Mouse (Mus musculus) G1E (cell line): ENCODE measurements around the gene Lmo7. TPM values are rescaled to one million over a fixed set of nuclear protein-coding genes. Genes with fewer than 3 reads are reported as not detected.

Source experiments
- ATAC-seq: 2 replicates; pipeline ENCODE4 v1.8.0; 2016; ENCODE audit warnings: mild to moderate bottlenecking; ENCODE audit not compliant: insufficient number of reproducible peaks, poor library complexity, low FRiP score, severe bottlenecking; ENCODE audit errors: extremely low read depth
- DNase-seq: peaks from one replicate; pipeline ENCODE4 v3.0.0; 2012; ENCODE audit warnings: low spot score
- H3K27me3 ChIP-seq: 2 replicates; pipeline ENCODE4 v1.6.1; 2012; ENCODE audit warnings: mild to moderate bottlenecking, low read length, inconsistent platforms; ENCODE audit not compliant: insufficient read depth
- H3K36me3 ChIP-seq: replicated peaks from 2 replicates; pipeline ENCODE3; 2012; ENCODE audit warnings: mild to moderate bottlenecking, inconsistent platforms
- H3K4me1 ChIP-seq: 2 replicates; pipeline ENCODE4 v1.6.1; 2012; ENCODE audit warnings: low read depth, low read length, inconsistent platforms, mixed read lengths; ENCODE audit not compliant: insufficient read depth
- H3K4me3 ChIP-seq: 2 replicates; pipeline ENCODE4 v1.5.1; 2012; ENCODE audit warnings: low read depth, mild to moderate bottlenecking, inconsistent platforms, low read length, moderate library complexity, mixed read lengths
- H3K9me3 ChIP-seq: replicated peaks from 2 replicates; pipeline ENCODE4 v1.6.1; 2012; ENCODE audit warnings: inconsistent platforms
- CTCF ChIP-seq: IDR thresholded peaks from 2 replicates; pipeline ENCODE4 v1.5.1; 2012; ENCODE audit warnings: low read depth, low read length, inconsistent platforms, mixed read lengths
- GATA1 ChIP-seq: IDR thresholded peaks from 2 replicates; pipeline ENCODE4 v1.6.1; 2012; ENCODE audit warnings: borderline replicate concordance, low read length, inconsistent platforms, mixed read lengths
- GATA2 ChIP-seq: IDR thresholded peaks from 2 replicates; pipeline ENCODE4 v1.6.1; 2012; ENCODE audit warnings: low read depth, low read length, inconsistent platforms, borderline replicate concordance
- POLR2AphosphoS5 ChIP-seq: IDR thresholded peaks from 2 replicates; pipeline ENCODE4 v1.6.1; 2012; ENCODE audit warnings: low read depth, low read length, inconsistent platforms; ENCODE audit not compliant: insufficient replicate concordance
- TAL1 ChIP-seq: conservative IDR thresholded peaks from 2 replicates; pipeline ENCODE4 v1.6.1; 2012; ENCODE audit warnings: low read depth, low read length, inconsistent platforms, mixed read lengths
- polyA plus RNA-seq: library from polyadenylated mRNA; stranded (reverse); fragments of >175 nt; gene quantifications from 2 replicates; pipeline ENCODE4 v1.2.3, GENCODE M21; 2012
- total RNA-seq, 2 experiments: library from RNA; stranded (forward) in 1 of 2; stranded (reverse) in 1 of 2; fragments of 200-1000 nt in 1 of 2; fragments of >200 nt in 1 of 2; fragmentation: Nextera tagmentation in 1 of 2; gene quantifications; 2 replicates each; pipeline ENCODE4 v1.2.3; 2014 to 2017

The Lmo7 gene
- total and polyA plus RNA-seq, 3 experiments: 0.71 TPM; not detected in 2

DNA sequence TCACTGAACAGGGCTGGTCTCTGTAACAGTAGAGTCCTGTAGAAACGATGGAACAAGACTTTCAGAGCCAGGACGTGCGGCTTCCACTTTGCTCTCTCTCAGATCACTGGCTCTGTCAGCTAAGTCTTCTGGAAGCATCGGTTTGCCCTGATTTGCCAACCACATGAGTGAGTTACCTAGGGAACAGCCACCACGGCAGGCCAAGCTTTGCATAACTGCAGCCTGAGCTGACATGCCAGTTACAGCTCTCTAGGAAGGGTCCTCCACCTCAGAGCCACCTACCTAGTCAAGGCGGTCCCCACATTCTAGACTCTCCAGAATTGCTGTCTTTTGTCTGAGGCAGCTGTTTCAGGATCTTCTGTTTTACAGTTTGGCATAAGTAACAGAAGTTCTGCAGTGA, 107.4 kb downstream of the Lmo7 start:
- no peaks in the 10 kb centered on the region for H3K27me3 ChIP-seq
- peaks cover 42% of the 10 kb centered on the region for H3K9me3 ChIP-seq
- no peaks in the 10 kb centered on the region for H3K36me3 ChIP-seq
- no peaks in the 10 kb centered on the region for H3K4me1 ChIP-seq
- ATAC-seq (no peak), DNase-seq (no peak)
- no peak overlapping the region for H3K4me3 ChIP-seq
- no peak for TF ChIP-seq POLR2AphosphoS5

DNA sequence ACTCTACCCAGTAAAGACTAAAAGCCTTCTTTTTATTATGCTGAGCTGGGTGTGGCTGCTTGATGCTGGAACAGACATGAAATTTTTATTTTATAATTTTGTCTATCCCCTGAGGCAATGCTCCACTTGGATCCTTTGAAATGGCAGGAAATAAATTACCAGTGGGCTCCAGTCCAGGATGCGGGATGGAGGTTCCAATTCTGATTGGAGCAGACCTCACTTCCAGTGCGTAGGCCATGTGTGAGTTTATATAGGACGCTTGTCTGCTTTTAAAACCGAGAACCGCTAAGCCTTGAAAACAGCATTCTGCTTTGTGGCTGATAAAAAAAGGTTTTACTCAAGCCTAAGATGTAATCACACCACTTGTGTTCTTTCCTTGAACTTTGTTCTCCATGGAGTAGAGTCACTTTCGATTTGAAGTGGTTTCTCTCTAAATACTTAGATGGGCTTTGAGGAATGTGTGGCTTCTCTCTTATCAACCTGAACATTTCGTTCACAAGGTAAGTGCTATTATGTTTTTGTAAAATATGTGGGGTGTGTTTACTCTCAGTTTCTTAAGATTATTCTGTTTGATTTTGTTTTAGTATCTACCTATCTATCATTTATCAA, 108.6 kb downstream of the Lmo7 start:
- Histone ChIP-seq H3K4me3 (no peak overlapping the region), H3K4me1 (no peaks in the 10 kb centered on the region), H3K27me3 (no peaks in the 10 kb centered on the region), H3K9me3 (peaks cover 42% of the 10 kb centered on the region), H3K36me3 (no peaks in the 10 kb centered on the region)
- no peak for TF ChIP-seq GATA1
- TF ChIP-seq GATA2: no peak
- no peak for TF ChIP-seq POLR2AphosphoS5
- TF ChIP-seq CTCF: no peak
- TF ChIP-seq TAL1: no peak
- ATAC-seq (no peak), DNase-seq (no peak)

DNA sequence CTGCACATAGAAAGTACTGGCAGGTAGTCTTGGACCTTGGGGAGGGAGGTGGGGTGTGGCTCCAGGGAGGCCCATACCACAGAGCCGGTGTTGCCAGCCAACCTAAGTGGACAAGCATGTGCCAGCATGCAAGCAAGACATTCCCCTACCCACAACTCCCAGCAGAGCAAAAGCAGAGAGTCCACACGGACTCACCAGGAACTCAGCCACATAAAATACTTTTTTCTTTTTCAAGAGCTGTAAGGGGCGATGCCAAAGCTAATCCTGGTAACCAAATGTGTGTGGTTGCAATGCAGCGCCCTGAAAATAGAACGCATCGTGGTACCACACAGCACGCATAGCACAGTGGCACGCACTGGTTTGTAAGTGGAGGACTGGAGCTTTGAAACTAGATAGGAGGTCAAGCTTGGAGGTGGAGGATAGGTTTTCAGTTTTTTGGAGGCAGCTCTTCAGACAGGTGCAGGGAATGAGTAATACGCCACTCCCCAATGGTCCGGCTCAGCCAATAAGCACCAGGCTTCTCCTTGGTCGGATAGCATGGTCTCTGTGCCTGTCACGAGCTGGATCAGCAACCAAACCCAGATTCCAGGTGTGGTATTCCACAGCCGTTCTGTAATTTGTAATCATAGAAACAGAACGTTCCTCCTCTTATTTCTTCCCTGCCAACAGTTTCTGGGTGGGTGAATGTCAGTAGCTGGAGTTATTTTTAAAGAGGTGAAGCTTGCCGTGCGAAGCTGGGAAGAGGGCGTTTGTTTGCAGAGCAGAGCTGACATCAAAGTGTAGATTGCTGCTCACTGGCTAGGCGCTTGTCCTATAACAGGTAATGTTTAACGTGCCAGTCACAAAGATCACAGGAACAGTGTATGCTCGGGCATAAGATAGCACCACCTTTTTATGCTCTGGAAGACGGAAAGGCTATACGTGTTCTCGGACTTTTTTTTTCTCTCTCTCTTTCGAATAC, 110.3 kb downstream of the Lmo7 start:
- TF ChIP-seq TAL1 (no peak), CTCF (no peak), POLR2AphosphoS5 (no peak), GATA2 (no peak), GATA1 (no peak)
- no peak for DNase-seq
- H3K4me3 ChIP-seq: no peak overlapping the region
- ATAC-seq: no peak
- H3K9me3 ChIP-seq: peaks cover 49% of the 10 kb centered on the region
- no peaks in the 10 kb centered on the region for H3K27me3 ChIP-seq
- no peaks in the 10 kb centered on the region for H3K4me1 ChIP-seq
- no peaks in the 10 kb centered on the region for H3K36me3 ChIP-seq

DNA sequence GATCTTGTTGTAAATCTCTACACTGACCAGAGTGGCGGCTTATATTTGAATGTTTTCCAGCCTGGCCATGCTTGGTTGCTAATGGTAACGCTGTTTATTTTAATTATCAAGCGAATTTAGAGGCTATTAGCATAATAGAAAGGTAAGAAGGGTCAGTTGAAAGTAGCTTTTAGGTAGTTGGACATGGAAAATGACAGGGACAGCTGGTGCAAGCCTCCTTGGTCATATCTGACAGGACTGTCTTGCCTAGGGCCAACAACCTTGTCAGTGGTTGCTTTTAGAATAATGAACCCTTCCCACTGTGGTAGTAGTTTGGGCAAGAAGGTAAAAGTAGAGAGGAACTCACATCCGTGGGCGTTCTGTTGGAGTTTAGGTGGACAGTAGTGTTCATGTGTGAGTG, 111.5 kb downstream of the Lmo7 start:
- no peak for ATAC-seq
- TF ChIP-seq GATA2: no peak
- TF ChIP-seq CTCF: no peak
- TF ChIP-seq TAL1: no peak
- TF ChIP-seq GATA1: no peak
- TF ChIP-seq POLR2AphosphoS5: no peak
- Histone ChIP-seq H3K4me1 (no peaks in the 10 kb centered on the region), H3K9me3 (peaks cover 47% of the 10 kb centered on the region), H3K4me3 (no peak overlapping the region), H3K27me3 (no peaks in the 10 kb centered on the region), H3K36me3 (no peaks in the 10 kb centered on the region)
- DNase-seq: no peak

DNA sequence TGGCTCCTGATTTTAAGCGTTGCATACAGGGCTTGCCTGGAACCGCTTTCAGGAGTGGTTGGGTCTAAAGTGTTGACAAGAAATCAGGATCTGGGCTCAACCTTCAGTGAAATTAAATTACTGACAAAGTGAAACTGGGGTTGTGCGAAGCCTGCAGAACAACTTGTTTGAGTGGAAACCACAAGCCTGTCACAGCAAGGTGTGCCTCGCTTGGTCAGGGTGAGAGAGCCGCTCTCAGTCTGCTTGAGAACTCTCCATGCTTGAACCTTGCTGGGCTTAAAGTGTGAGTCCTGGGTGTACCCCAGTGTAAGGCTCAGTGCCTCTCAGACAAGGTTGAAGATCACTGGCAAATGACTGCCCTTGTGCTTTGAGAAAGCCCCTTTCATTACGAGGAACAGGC, 112.8 kb downstream of the Lmo7 start:
- ATAC-seq (no peak), DNase-seq (no peak)
- peaks cover 45% of the 10 kb centered on the region for H3K9me3 ChIP-seq

DNA sequence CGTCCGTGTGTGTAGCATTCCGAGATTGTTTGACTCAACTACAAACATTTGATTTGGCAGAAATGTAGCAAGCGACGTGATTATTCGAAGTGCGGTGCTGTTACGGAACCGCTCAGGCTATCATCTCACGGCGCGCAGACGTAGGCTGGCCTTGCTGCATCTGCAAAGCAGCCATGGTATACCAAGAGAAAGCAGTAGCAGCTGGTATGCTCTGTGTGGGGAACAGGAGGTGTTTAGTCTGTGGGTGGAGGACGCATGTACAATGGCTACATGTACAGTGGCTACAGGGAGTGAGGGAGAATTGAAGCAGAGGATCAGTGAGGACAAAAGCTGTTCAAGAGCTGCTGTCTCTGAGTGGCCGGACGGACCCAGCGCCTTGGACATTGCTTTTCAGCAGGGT, 113.7 kb downstream of the Lmo7 start:
- Histone ChIP-seq H3K4me3 (no peak overlapping the region), H3K27me3 (no peaks in the 10 kb centered on the region), H3K4me1 (no peaks in the 10 kb centered on the region), H3K36me3 (no peaks in the 10 kb centered on the region), H3K9me3 (peaks cover 50% of the 10 kb centered on the region)
- TF ChIP-seq TAL1: no peak
- ATAC-seq (no peak), DNase-seq (no peak)

More for the DNA sequence above, 112.8 kb downstream of the Lmo7 start:
- TF ChIP-seq CTCF: no peak
- TF ChIP-seq TAL1: no peak
- no peak for TF ChIP-seq GATA2
- TF ChIP-seq GATA1: no peak
- TF ChIP-seq POLR2AphosphoS5: no peak
- no peaks in the 10 kb centered on the region for H3K4me1 ChIP-seq
- H3K4me3 ChIP-seq: no peak overlapping the region
- H3K36me3 ChIP-seq: no peaks in the 10 kb centered on the region
- H3K27me3 ChIP-seq: no peaks in the 10 kb centered on the region

DNA sequence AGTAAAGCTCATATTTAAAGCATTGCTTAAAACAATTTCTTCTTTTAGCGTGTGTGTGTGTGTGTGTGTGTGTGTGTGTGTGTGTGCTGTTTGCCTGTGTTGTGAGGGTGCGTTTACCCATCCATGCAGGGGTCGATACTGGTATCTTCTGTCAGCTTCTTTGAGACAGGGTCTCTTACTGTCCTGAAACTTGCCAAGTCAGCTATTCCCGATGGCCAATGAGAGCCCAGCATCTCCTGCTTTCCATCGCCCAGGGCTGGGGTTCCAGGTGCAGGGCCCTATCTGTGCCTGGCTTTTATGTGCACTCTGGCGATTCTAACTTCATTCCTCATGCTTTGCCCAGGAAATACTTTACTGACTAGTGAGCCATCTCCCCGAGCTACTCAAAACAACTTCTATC, 114.7 kb downstream of the Lmo7 start:
- Histone ChIP-seq H3K4me1 (no peaks in the 10 kb centered on the region), H3K9me3 (peaks cover 57% of the 10 kb centered on the region), H3K4me3 (no peak overlapping the region), H3K36me3 (no peaks in the 10 kb centered on the region), H3K27me3 (no peaks in the 10 kb centered on the region)
- TF ChIP-seq CTCF (no peak), TAL1 (no peak), POLR2AphosphoS5 (no peak), GATA2 (no peak), GATA1 (no peak)
- ATAC-seq: no peak
- no peak for DNase-seq
